Mouse (Mus musculus) lung, postnatal 4 days (tissue): ENCODE data around the gene Nop16.
A peak's percentile ranks its signal among the peaks of the same experiment; 100 is the strongest.
"Not testable (repeated sequence)": the region's sequence is repeated elsewhere in the genome, so short reads cannot be mapped to it uniquely, and the experiment has no call there.

Experiments used
- DNase-seq, 2 experiments: peaks; one replicate each; pipeline ENCODE4 v3.0.0; 2021

Gene Nop16

GRCm38 (mm10) chr13:54589996-54590951, at the start of gene Nop16, which contains the start of gene Higd2a:
TSS of gene Nop16 (minus strand) at chr13:54590090.
TSS of gene Higd2a (plus strand) at chr13:54590207.
- DNase-seq, result peak; percentile 96 to 97

- DNase-seq, result no peak
Observed at GRCm38 (mm10) chr13:54635011-54635410, 45.1 kb upstream of the Nop16 start.

- DNase-seq, result no peak
Observed at GRCm38 (mm10) chr13:54632731-54633277, 42.9 kb upstream of the Nop16 start.

DNA sequence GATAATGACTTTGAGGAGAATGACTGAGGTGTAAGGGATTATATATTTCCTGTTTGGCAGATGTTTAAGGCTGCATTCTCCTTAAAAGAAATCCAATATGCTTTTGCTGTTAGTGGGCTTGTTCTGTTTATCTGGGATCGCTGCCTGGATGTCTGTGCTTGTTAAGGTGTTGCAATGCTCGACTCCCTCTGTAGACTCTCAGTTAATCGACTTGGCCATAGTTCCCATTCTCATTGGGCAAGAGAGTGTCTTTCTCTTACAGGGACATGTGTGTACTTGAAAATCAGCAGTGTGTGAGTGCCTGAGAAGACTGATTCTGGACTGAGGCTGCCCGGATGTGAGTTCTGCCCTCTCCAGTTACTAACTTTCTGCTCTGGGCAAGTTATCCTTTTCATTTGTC, 39.2 kb upstream of the Nop16 start:
- peak; percentile 41 to 47 for DNase-seq

DNA sequence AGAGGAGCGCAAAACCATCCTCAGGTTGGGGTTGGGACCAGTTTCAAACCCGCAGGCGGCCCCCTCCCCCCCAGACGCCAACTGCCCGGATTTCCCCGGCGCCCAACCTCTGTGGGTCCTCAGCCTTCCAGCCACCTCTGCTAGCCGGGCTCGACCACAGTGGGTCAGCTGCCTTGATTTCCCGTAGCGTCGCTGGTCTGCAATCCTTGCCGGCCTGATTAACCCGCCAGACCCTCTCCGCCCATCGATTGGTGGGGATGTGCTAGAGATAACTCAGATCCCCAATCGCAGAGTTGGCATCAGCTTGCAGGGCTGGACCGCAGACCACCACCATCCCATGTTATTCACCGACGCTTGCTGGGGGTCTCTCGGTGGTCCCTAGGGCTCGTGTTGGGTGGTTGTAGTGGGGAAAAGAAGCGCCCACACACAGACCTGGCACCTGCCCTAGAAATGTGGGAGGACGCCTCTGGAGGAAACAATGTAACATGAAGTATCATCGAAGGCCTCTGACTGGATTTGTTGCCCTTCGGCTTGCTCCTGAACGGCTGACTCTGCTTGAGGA, 32.2 kb upstream of the Nop16 start:
- peak in 1 of 2 experiments; percentile 27 for DNase-seq

- DNase-seq, result peak; percentile 97 to 99
Observed at GRCm38 (mm10) chr13:54621155-54621932, 31.5 kb upstream of the Nop16 start, which contains the start of gene Faf2. TSS of gene Faf2 (plus strand) at chr13:54621784.

GRCm38 (mm10) chr13:54616998-54617397, 27.1 kb upstream of the Nop16 start:
- DNase-seq, result no peak

- no peak for DNase-seq
Observed at GRCm38 (mm10) chr13:54616307-54616706, 26.4 kb upstream of the Nop16 start.

DNA sequence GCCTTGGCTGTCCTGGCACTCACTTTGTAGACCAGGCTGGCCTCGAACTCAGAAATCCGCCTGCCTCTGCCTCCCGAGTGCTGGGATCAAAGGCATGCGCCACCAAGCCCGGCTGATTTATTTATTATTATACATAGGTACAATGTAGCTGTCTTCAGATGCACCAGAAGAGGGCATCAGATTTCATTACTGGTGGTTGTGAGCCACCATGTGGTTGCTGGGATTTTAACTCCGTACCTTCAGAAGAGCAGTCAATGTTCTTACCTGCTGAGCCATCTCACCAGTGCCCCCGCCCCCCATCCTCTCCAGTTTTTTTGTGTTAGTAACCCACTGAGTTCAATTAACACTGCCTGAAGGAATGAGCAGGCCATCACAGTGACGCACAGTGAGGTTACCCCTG, 23.3 kb upstream of the Nop16 start:
- not testable (repeated sequence) for DNase-seq

DNA sequence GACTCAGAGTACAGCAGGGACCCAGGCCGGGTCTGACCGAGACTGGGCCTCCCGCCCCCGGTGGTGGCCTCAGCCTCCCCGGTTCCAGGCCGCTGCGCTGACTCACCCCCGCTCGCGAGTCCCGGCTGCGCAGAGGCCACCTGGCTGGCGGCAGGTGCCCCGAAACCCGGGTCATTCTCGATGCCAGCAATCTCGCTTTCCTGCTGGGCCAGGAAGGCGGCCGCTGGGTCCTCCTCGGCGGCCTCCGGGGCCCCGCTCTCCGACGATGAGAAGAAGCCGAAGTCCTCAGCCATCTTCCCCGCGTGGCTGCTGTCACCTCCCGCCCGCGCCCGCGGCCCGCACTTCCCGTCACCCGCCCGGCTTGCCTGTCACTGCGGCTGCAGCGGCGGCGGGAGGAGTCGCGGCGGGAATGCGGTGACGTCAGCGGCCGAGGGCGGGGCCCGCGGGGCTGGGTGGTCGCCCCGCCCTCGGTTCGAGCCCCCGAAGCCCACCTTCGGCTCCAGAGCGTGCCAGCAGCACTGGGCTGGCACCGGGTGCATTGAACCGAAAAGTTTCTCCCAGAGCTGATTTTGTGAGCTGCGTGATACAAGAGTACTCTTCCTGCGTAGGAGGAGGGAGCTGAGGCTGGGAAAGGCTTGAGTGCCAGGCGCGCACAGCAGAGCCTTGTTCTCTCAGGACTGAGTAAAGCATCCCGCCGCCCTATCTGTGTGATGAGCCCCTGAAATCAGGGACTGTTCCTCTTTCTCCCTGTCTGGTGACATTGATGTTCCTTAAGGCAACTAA, 21.3 kb upstream of the Nop16 start, which contains the start of gene Cltb:
Gene Cltb, minus strand, starts transcription at position 373 of the 783 bp plus-strand sequence.
- DNase-seq, result peak; percentile 91 to 92

GRCm38 (mm10) chr13:54610613-54610971, 20.7 kb upstream of the Nop16 start:
- DNase-seq, result no peak

DNA sequence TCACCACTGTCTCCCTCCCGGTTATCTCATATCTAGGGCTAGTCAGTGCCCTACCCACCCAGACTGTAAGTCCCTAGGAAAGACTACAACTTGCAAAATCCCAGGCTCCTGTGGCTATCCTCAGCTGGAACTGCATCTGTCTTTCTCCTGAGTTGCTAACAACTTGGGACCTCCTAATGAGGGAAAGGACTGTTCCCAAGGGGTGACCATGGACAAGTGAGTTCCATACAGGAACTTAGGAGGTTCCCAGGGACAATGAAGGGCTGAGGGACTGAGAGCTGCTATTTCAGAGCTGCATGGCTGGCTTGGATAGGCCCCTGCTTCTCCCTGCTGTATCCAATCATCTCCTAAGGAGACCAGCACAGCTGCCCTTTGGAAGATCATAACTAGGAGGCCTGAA, 19.4 kb upstream of the Nop16 start:
- DNase-seq, result no peak

- DNase-seq, result peak; percentile 22 to 45
Observed at GRCm38 (mm10) chr13:54608666-54609065, 18.8 kb upstream of the Nop16 start.

DNA sequence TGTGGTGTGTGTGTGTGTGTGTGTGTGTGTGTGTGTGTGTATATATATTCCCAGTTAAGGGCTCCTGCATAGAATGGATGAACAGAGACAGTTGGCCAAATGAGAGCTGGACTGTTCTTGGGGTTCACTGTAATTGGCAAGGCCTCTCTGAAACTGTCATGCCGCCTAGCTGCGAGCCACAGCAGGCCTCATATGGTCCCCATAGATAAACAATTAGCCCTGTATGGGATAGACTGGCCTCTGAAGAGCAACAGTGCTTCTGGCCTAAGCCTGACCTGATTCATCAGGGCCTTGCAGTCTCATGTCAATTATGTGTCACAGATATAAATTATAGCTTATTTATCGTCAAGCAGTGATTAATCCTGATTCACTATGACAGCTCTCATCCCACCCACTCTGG, 18.1 kb upstream of the Nop16 start:
- DNase-seq, result no peak

DNA sequence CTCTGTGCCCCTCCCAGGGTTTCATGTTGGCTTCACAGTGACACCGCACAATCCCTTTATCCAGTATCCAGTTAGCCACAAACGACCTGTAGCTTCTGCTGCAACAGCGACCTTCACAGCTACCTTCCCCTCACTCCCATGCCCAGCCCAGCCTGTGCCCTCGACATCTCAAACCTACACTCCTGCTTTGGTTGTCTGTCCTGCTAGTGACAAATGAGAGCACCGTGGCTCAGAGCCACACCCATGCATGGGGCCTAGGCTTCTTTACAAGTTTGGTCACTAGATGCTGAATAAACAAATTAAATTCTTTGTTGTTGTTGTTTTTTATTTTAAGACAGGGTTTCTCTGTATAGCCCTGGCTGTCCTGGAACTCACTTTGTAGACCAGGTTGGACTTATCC, 17.3 kb upstream of the Nop16 start:
- no peak for DNase-seq

- no peak for DNase-seq
Observed at GRCm38 (mm10) chr13:54605426-54605825, 15.5 kb upstream of the Nop16 start.

- no peak for DNase-seq
Observed at GRCm38 (mm10) chr13:54604221-54604620, 14.3 kb upstream of the Nop16 start.

GRCm38 (mm10) chr13:54603501-54603900, 13.6 kb upstream of the Nop16 start:
- DNase-seq, result no peak

- DNase-seq, result no peak
Observed at GRCm38 (mm10) chr13:54602639-54603111, 12.8 kb upstream of the Nop16 start.

DNA sequence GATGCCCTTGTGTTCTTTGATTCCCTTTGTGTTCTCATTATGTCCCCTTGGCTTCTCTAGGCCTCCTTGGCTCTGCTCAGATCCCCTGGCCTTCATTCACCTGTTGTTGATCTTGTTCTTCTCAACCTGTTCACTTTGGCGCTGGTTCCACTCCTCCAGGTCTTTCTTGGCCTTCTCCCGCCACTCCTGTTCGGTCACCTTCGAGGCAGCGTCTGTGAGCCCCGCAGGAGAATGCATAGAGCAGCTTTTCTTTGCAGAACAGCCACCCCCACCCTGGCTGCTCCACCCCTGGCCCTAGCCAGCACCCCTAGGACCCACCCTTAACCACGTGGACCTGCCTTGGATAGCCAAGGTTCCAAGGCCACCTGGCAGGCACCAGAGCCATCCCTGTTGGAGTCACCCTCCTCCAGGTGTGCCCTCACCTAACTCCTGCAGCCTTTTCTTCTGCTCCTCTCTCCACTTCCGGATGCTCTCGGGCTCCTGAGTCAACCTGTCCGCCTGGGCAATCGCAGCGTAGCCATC, 8.8 kb upstream of the Nop16 start:
- DNase-seq, result no peak

DNA sequence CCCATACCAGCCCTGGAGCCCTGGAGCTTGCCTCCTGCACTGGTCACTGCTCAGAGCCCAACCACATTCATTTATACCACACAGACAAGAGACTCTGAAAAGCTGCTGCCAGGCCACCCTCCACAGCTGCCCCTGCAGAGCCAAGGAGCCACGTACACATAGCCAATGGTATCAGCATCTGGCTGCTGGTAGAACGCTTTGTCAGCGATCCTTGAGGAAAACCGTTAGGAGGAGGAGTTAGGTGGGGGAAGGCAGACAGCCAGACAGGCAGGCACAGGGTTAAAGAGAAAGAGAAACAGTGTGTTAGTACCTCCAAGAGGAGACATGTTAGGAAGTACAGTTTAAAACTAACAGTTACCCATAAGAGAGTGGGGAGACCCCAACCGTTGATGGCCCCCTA, 7.0 kb upstream of the Nop16 start:
- DNase-seq, result no peak
